Mouse (Mus musculus): Measurements from ENCODE around the gene Kalrn. TPM values are rescaled to one million over a fixed set of nuclear protein-coding genes. Genes with fewer than 3 reads are reported as not detected.

Kalrn gene
- polyA plus RNA-seq, 1 experiment, result 309 TPM

- no peak overlapping the region for H3K4me3 ChIP-seq (replicated peaks)
- H3K36me3 ChIP-seq (replicated peaks; ENCODE audit: low read length), result no peaks in the 10 kb centered on the region
- peaks cover 21% of the 10 kb centered on the region for H3K4me1 ChIP-seq
- peaks cover 90% of the 10 kb centered on the region for H3K27me3 ChIP-seq (replicated peaks)
- peaks cover 4% of the 10 kb centered on the region; the same call in 1 of the 2 replicates for H3K9me3 ChIP-seq
- TF ChIP-seq GATA1 (IDR thresholded peaks at IDR 0.05; ENCODE audit: borderline replicate concordance, low read length) (no peak), FLI1 (IDR thresholded peaks at IDR 0.05; ENCODE audit: low read length) (no peak)
These were observed 644.4 kb downstream of the Kalrn start for GRCm38 (mm10) chr16:33928788-33929462.

- peaks cover 86% of the 10 kb centered on the region for H3K27me3 ChIP-seq (replicated peaks)
- no peak for TF ChIP-seq GATA1 (IDR thresholded peaks at IDR 0.05; ENCODE audit: borderline replicate concordance, low read length)
- H3K9me3 ChIP-seq, result peaks cover 4% of the 10 kb centered on the region; the same call in 1 of the 2 replicates
- H3K4me1 ChIP-seq, result peaks cover 33% of the 10 kb centered on the region
- no peaks in the 10 kb centered on the region for H3K36me3 ChIP-seq (replicated peaks; ENCODE audit: low read length)
- no peak overlapping the region for H3K4me3 ChIP-seq (replicated peaks)
These were observed 646.0 kb downstream of the Kalrn start for GRCm38 (mm10) chr16:33927263-33927824.

- H3K9me3 ChIP-seq, result peaks cover 8% of the 10 kb centered on the region
- no peak for TF ChIP-seq FLI1 (IDR thresholded peaks at IDR 0.05; ENCODE audit: low read length)
- TF ChIP-seq GATA1 (IDR thresholded peaks at IDR 0.05; ENCODE audit: borderline replicate concordance, low read length), result no peak
- peaks cover 86% of the 10 kb centered on the region for H3K27me3 ChIP-seq (replicated peaks)
- H3K36me3 ChIP-seq (replicated peaks; ENCODE audit: low read length), result peaks cover 4% of the 10 kb centered on the region
- H3K4me1 ChIP-seq, result peaks cover 54% of the 10 kb centered on the region
- H3K4me3 ChIP-seq (replicated peaks), result peak overlapping the region; percentile 47
These were observed 649.6 kb downstream of the Kalrn start for GRCm38 (mm10) chr16:33923758-33924157.

- peaks cover 4% of the 10 kb centered on the region for H3K36me3 ChIP-seq (replicated peaks; ENCODE audit: low read length)
- TF ChIP-seq FLI1 (IDR thresholded peaks at IDR 0.05; ENCODE audit: low read length) (no peak), GATA1 (IDR thresholded peaks at IDR 0.05; ENCODE audit: borderline replicate concordance, low read length) (no peak)
- H3K9me3 ChIP-seq, result peaks cover 10% of the 10 kb centered on the region
- H3K4me3 ChIP-seq (replicated peaks), result no peak overlapping the region
- H3K4me1 ChIP-seq, result peaks cover 49% of the 10 kb centered on the region
- peaks cover 84% of the 10 kb centered on the region for H3K27me3 ChIP-seq (replicated peaks)
These were observed 650.4 kb downstream of the Kalrn start for GRCm38 (mm10) chr16:33923001-33923316.

GRCm38 (mm10) chr16:33922111-33923000 is 651.0 kb downstream of the Kalrn start:
- H3K4me1 ChIP-seq, result peaks cover 49% of the 10 kb centered on the region
- H3K4me3 ChIP-seq (replicated peaks), result peak overlapping the region; percentile 87

GRCm38 (mm10) chr16:33921514-33921913 is 651.8 kb downstream of the Kalrn start:
- TF ChIP-seq GATA1 (IDR thresholded peaks at IDR 0.05; ENCODE audit: borderline replicate concordance, low read length), result no peak
- Histone ChIP-seq H3K9me3 (peaks cover 10% of the 10 kb centered on the region), H3K4me1 (peaks cover 49% of the 10 kb centered on the region), H3K36me3 (replicated peaks; ENCODE audit: low read length) (peaks cover 4% of the 10 kb centered on the region), H3K27me3 (replicated peaks) (peaks cover 86% of the 10 kb centered on the region), H3K4me3 (replicated peaks) (peak overlapping the region; percentile 60)

More at GRCm38 (mm10) chr16:33922111-33923000, 651.0 kb downstream of the Kalrn start:
- H3K36me3 ChIP-seq (replicated peaks; ENCODE audit: low read length), result peaks cover 4% of the 10 kb centered on the region
- peaks cover 84% of the 10 kb centered on the region for H3K27me3 ChIP-seq (replicated peaks)
- TF ChIP-seq FLI1 (IDR thresholded peaks at IDR 0.05; ENCODE audit: low read length), result no peak
- no peak for TF ChIP-seq GATA1 (IDR thresholded peaks at IDR 0.05; ENCODE audit: borderline replicate concordance, low read length)
- peaks cover 10% of the 10 kb centered on the region for H3K9me3 ChIP-seq

Other genes with a start within 250 kb of the Kalrn start
- gene Ropn1, start 76.4 kb upstream of the Kalrn start, polyA plus RNA-seq (2012; ENCODE audit: insufficient read depth, low replicate concordance), result not detected in 2 replicates
- gene Ccdc14, start 117.1 kb upstream of the Kalrn start, polyA plus RNA-seq (2012; ENCODE audit: insufficient read depth, low replicate concordance), result 0.11 TPM in 1 of 2 replicates, not detected in the other
- 66.2 and 90.1 TPM in 2 replicates for gene Mylk, start 171.7 kb upstream of the Kalrn start, polyA plus RNA-seq (2012; ENCODE audit: insufficient read depth, low replicate concordance)

Data from megakaryocyte, embryonic 14.5 days (primary cell).